Mouse (Mus musculus) intestine, embryonic 14.5 days (tissue): ENCODE measurements around the gene St6galnac5. TPM values are rescaled to one million over a fixed set of nuclear protein-coding genes. Genes with fewer than 3 reads are reported as not detected.

ENCODE experiments used
- ATAC-seq: fragments of 200-750 bp; cut with Nextera tagmentation; replicated peaks from 2 replicates; pipeline ENCODE4 v1.8.0; 2017; ENCODE audit warnings: low read depth, moderate number of reproducible peaks, moderate TSS enrichment, moderate library complexity; ENCODE audit not compliant: low FRiP score, low TSS enrichment
- DNase-seq: peaks from one replicate; pipeline ENCODE4 v3.0.0-alpha.2; 2018; ENCODE audit warnings: low spot score
- H3K27ac ChIP-seq: fragments of 300-500 bp; sonication (generic); 2 replicates; pipeline ENCODE4 v1.5.1; 2014; ENCODE audit warnings: low read depth, mild to moderate bottlenecking, control low read depth
- H3K27me3 ChIP-seq: fragments of 300-500 bp; sonication (generic); replicated peaks from 2 replicates; pipeline ENCODE4 v1.6.1; 2014; ENCODE audit warnings: low read length, control low read depth; ENCODE audit not compliant: control insufficient read depth, insufficient read depth
- H3K36me3 ChIP-seq: fragments of 300-500 bp; sonication (generic); 2 replicates; pipeline ENCODE4 v1.6.1; 2014; ENCODE audit warnings: low read length, control low read depth; ENCODE audit not compliant: control insufficient read depth, insufficient read depth
- H3K4me1 ChIP-seq: fragments of 300-500 bp; sonication (generic); replicated peaks from 2 replicates; pipeline ENCODE4 v1.6.1; 2014; ENCODE audit warnings: low read length, control low read depth, mixed read lengths; ENCODE audit not compliant: control insufficient read depth, insufficient read depth
- H3K4me2 ChIP-seq: fragments of 300-500 bp; sonication (generic); 2 replicates; pipeline ENCODE4 v1.6.1; 2014; ENCODE audit warnings: low read length
- H3K4me3 ChIP-seq: fragments of 300-500 bp; sonication (generic); 2 replicates; pipeline ENCODE4 v1.5.1; 2014; ENCODE audit warnings: low read depth, low read length, control low read depth, mixed read lengths
- H3K9ac ChIP-seq: fragments of 300-500 bp; sonication (generic); 2 replicates; pipeline ENCODE4 v1.6.1; 2014; ENCODE audit warnings: mild to moderate bottlenecking, low read length
- H3K9me3 ChIP-seq: fragments of 300-500 bp; sonication (generic); 2 replicates; pipeline ENCODE4 v1.6.1; 2016; ENCODE audit warnings: low read length, control low read depth; ENCODE audit not compliant: control insufficient read depth
- WGBS: fragments of 180-500 bp; shearing (Covaris S2); extraction: QIAGEN DNeasy Blood & Tissue Kit; methylation state at CpG from one replicate; pipeline ENCODE4 v1.1.7; 2014; 5-methylcytosine and 5-hydroxymethylcytosine counted together
- polyA plus RNA-seq: library from polyadenylated mRNA; unstranded; fragments of >200 nt; fragmentation: Nextera tagmentation; extraction: Ambion mirVana; gene quantifications from 2 replicates; pipeline ENCODE4 v1.2.1, GENCODE M21; 2014

St6galnac5 gene
- polyA plus RNA-seq, 1 experiment from 2014 or later: 0.60 TPM

DNA sequence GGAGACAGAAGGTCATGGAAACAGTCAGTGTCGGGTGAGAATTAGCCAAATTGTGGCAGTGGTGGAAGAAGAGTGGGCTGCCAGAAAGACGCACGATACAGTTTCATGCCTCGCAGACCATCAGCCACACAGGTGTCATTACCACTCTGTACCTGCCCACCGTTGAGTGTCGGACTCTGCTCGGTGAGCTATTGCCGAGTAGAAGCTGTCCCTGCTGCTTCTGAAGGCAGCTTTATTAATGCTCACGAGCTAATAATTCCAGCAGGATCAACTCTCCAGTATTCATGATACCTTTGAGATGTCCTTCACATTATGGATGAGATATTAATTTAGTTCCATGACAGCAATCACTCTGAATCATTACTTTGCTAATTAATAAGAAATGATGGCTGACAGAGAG lies 150.1 kb downstream of the St6galnac5 start:
- no peaks in the 10 kb centered on the region for H3K27me3 ChIP-seq
- no peaks in the 10 kb centered on the region for H3K36me3 ChIP-seq

DNA sequence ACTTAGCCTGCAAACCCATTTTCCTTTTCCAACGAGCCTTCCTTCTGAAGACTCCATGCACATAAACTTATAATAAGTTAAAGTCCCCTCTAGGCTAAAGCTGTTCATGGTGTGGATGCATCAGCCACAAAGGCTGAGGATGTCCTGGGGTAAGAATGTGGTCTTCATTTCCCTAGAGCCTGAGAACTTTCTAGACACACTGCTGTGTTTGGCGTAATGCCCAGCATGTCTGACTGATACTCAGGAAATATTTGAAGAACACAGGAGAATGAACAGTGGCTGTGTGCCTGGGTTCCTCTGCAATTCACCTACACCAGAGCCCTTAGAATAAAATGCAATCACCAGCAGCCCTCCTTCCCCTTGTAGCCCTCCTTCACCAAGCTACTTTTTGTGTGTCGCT lies 150.7 kb downstream of the St6galnac5 start:
- 77% methylated on average over 3 of the region's 3 CpGs for WGBS
- Histone ChIP-seq H3K36me3 (no peaks in the 10 kb centered on the region), H3K4me3 (no peak overlapping the region), H3K27ac (no peak overlapping the region), H3K9me3 (no peaks in the 10 kb centered on the region), H3K27me3 (no peaks in the 10 kb centered on the region), H3K4me2 (no peak overlapping the region), H3K9ac (no peak overlapping the region), H3K4me1 (no peaks in the 10 kb centered on the region)
- ATAC-seq (no peak), DNase-seq (no peak)

More for the DNA sequence above, 150.1 kb downstream of the St6galnac5 start:
- Histone ChIP-seq H3K27ac (no peak overlapping the region), H3K4me3 (no peak overlapping the region), H3K4me1 (no peaks in the 10 kb centered on the region), H3K4me2 (no peak overlapping the region), H3K9me3 (no peaks in the 10 kb centered on the region), H3K9ac (no peak overlapping the region)
- ATAC-seq: no peak
- no peak for DNase-seq
- 85% methylated on average over 9 of the region's 9 CpGs for WGBS

DNA sequence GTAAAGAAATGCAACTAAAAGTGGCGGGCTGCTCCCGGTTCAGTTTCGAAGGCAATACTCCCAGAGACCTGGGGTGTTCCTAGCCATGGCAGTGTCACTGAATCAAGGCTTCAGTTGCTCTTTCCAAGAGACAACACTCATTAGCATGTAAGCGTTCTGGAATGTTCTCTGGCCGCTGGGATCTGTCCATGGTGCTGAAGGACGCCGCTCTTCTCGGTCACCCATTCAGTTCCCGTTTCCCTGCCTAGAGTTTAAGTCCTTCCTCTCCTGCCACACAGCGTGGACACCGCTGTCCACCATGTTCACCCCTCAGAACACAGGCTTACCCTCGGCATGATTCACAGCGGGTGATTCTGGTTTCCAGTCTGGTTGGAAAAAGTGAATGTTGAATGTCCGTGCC lies 160.8 kb downstream of the St6galnac5 start:
- no peaks in the 10 kb centered on the region for H3K36me3 ChIP-seq
- no peak overlapping the region for H3K4me3 ChIP-seq
- H3K9me3 ChIP-seq: no peaks in the 10 kb centered on the region
- no peaks in the 10 kb centered on the region for H3K27me3 ChIP-seq
- ATAC-seq: no peak
- DNase-seq: peak; percentile 91
- no peak overlapping the region for H3K9ac ChIP-seq
- H3K4me2 ChIP-seq: no peak overlapping the region
- 49% methylated on average over 14 of the region's 14 CpGs for WGBS
- H3K27ac ChIP-seq: no peak overlapping the region
- H3K4me1 ChIP-seq: no peaks in the 10 kb centered on the region

DNA sequence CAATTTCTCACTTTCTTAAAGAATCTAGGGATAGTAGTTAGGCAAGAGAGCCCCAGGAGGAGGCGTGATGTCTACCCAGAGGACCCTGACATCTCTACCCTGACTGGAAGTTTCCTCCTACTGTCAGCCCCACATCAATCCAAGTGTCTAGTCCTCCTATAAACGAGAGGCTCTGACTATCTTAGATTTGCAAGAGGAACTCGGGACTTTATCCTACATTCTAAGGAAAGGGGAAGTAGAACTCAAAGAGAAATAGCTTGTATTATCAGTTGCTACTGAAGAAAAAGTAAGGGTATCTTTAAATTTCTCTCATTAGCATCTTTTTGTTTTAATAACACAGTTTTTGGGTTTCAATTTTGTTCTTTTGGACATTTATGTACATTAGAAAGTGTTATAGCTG lies 161.6 kb downstream of the St6galnac5 start:
- ATAC-seq: no peak
- DNase-seq: no peak
- Histone ChIP-seq H3K4me2 (no peak overlapping the region), H3K9me3 (no peaks in the 10 kb centered on the region), H3K36me3 (no peaks in the 10 kb centered on the region), H3K27ac (no peak overlapping the region), H3K4me1 (no peaks in the 10 kb centered on the region), H3K4me3 (no peak overlapping the region), H3K9ac (no peak overlapping the region), H3K27me3 (no peaks in the 10 kb centered on the region)
- 89% methylated on average over 3 of the region's 3 CpGs for WGBS

DNA sequence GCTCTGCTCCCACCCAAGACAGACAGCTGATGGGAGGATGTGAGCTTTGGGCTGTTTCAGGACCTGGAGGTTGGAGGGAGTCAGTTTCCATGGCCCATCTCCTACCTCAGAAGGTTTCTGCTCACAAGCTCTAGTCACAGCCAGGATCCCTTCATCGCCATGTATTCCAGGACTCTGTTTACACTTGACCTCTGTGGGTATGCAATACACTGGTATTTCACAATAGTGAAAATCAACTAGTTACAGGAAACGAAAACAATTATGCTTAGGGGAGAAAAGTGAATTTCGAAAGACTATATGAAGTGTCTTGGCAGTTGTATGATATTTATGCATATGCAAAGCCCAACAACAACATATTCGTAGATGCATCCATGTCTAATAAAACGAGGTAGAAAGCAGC lies 166.9 kb downstream of the St6galnac5 start:
- Histone ChIP-seq H3K9me3 (no peaks in the 10 kb centered on the region), H3K4me2 (no peak overlapping the region), H3K27ac (no peak overlapping the region), H3K27me3 (no peaks in the 10 kb centered on the region), H3K9ac (no peak overlapping the region), H3K4me1 (no peaks in the 10 kb centered on the region), H3K4me3 (no peak overlapping the region), H3K36me3 (no peaks in the 10 kb centered on the region)
- DNase-seq (no peak), ATAC-seq (no peak)
- 82% methylated on average over 5 of the region's 5 CpGs for WGBS

DNA sequence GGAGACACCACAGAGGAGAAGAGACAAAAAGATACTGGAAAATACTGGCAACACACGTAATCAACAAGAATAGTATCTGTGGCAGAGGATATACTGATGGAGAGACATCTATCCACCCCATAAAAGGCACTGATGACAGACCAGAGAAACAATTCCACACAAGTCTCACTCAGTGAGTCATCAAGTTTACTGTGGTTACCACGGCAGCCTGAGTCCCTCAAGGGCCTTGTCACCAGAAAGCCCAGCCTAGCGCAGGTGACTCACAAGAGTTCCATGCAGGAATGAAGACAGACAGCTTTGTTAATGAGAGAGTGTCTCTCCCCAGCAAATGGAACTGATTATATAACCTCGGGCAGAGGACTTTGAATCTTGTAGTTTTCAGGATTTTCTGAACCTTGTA lies 168.1 kb downstream of the St6galnac5 start:
- ATAC-seq (no peak), DNase-seq (no peak)
- Histone ChIP-seq H3K4me2 (no peak overlapping the region), H3K9me3 (no peaks in the 10 kb centered on the region), H3K4me1 (no peaks in the 10 kb centered on the region), H3K27ac (no peak overlapping the region), H3K27me3 (no peaks in the 10 kb centered on the region), H3K9ac (no peak overlapping the region), H3K36me3 (no peaks in the 10 kb centered on the region), H3K4me3 (no peak overlapping the region)
- WGBS: 66% methylated on average over 4 of the region's 4 CpGs

DNA sequence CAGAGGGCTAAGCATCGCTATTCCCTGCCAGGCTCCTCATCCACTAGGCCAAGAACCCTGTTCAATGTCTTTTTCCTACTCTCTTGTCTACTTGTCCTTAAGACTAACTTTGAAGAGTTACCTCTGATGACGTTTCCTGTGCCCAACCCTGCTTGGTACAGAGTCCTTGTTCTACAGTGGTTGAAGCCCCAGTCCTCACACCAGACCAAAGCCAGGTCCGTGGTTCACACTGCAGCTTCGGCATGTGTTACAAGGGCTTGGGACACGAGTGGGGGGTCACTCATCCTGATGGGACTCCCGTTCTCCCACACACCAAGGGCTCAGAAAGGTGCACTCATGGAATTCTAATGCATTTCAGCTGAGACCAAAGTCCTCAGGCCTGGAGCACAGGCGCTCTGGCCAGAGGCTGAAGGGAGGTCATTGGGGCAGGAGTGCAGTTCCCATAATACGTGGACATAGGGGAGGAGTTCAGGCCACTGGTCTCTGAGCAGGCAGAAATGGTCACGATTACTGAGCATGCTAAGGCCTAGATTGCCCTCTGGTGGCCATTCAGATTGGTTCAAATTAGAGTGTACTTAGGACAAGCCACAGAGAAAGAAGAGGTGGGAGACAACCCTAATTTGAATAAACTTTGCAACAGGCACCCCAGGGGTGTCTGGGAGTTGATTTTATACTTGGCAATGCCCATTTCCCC lies 182.2 kb downstream of the St6galnac5 start:
- no peaks in the 10 kb centered on the region for H3K4me1 ChIP-seq
- 75% methylated on average over 9 of the region's 9 CpGs for WGBS
- no peak overlapping the region for H3K9ac ChIP-seq
- no peaks in the 10 kb centered on the region for H3K9me3 ChIP-seq
- DNase-seq (no peak), ATAC-seq (no peak)
- H3K27me3 ChIP-seq: no peaks in the 10 kb centered on the region
- H3K27ac ChIP-seq: no peak overlapping the region
- no peak overlapping the region for H3K4me3 ChIP-seq
- no peak overlapping the region for H3K4me2 ChIP-seq
- H3K36me3 ChIP-seq: no peaks in the 10 kb centered on the region

DNA sequence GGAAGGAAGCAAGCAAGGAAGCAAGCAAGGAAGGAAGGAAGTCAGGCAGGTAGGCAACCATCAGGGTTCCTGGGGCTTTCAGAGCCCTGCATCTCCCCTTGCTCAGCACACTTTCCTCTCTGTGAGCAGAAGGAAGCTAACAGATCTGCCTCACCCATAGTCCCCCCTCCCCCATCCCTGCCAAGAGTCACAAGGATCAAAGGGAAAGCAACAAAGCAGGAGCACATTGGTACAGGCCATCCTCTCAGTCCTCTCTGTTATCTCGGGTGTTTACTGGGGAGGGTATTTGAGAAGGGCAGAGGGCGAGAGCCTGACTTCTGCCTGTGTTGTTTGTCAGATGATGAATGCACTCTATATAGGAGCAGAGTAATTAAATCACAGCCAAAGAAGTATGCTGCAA lies 184.7 kb downstream of the St6galnac5 start:
- Histone ChIP-seq H3K4me2 (no peak overlapping the region), H3K36me3 (no peaks in the 10 kb centered on the region), H3K9me3 (no peaks in the 10 kb centered on the region), H3K27ac (no peak overlapping the region), H3K9ac (no peak overlapping the region), H3K4me1 (no peaks in the 10 kb centered on the region), H3K4me3 (no peak overlapping the region), H3K27me3 (no peaks in the 10 kb centered on the region)
- WGBS: 31% methylated on average over 2 of the region's 2 CpGs
- ATAC-seq: no peak
- no peak for DNase-seq

DNA sequence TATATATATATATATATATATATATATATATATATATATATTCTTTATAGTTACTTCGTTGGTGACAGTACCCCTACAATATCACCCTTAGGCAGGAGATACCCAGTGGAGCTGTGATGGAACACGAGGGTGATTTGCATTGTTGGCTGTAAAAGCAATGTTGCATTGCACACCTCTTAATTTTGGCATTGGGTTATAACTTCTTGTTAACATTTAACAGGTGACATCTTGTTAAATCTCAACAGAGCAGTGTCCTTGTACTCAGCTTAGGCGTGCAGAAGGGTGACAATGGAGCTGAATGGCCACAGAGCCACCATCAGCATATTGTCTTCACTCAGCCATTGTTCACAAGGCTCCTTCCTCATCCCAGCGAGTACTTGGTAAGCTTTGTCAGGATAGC lies 185.8 kb downstream of the St6galnac5 start:
- no peak for ATAC-seq
- no peak overlapping the region for H3K4me2 ChIP-seq
- H3K9me3 ChIP-seq: no peaks in the 10 kb centered on the region
- H3K9ac ChIP-seq: no peak overlapping the region
- no peaks in the 10 kb centered on the region for H3K4me1 ChIP-seq
- no peaks in the 10 kb centered on the region for H3K27me3 ChIP-seq
- no peak overlapping the region for H3K27ac ChIP-seq
- no peak overlapping the region for H3K4me3 ChIP-seq
- H3K36me3 ChIP-seq: peaks cover 2% of the 10 kb centered on the region; the same call in 1 of the 2 replicates
- DNase-seq: no peak
- 80% methylated on average over 4 of the region's 4 CpGs for WGBS
